Mouse (Mus musculus): ENCODE measurements at regions not wholly inside any gene's neighbourhood (a gene's known extent, or its start where the extent isn't known, plus 50 kb on each side); places are given as distances from the start of the nearest gene placed in this dataset.

GRCm38 (mm10) chr9:46516401-46517130 is 196.8 kb upstream of the 4931429L15Rik start:
- in situ Hi-C loops (cut with MboI, MseI), result no loop called here

DNA sequence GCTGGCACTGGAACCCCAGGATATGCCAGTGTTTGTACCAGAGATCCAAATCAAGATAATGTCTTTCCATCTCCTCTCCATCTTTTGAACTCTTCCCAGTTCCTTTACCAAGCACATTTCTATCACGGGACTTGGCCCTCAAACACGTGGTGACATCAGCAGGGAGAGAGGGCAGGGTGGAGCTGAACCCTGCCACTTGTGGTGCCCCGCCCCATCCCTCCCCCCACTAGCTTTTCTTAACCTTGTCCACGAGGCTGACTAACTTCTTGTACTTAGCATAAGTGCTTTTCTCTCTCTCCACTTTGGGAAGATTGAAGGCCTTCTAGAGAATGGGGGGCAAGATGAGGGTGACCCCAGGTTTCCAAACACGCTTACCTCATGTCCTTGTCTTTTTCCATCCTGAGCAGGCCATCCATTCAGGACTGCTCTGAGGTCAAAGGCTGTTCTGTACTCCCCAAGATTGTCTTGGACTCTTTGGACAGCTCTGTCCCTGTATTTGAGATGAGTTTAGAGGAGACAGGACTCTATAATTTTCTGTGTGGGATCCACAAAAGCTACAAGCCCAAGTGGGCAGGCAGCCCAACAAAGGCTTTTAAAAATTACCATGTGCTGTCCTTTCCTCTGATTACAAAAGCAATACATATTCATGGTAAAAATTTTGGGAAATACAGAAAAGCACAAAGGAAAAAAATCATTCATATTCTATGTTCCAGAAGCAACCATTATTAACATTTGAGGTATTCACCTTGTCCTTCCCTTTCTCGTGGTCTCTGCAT is 192.7 kb upstream of the 4931429L15Rik start:
- in situ Hi-C loops (cut with MboI, MseI), result no loop called here

GRCm38 (mm10) chr9:46511307-46511706 is 191.5 kb upstream of the 4931429L15Rik start:
- in situ Hi-C loops (cut with MboI, MseI), result no loop called here

GRCm38 (mm10) chr9:46509896-46510295 is 190.1 kb upstream of the 4931429L15Rik start:
- in situ Hi-C loops (cut with MboI, MseI), result no loop called here

DNA sequence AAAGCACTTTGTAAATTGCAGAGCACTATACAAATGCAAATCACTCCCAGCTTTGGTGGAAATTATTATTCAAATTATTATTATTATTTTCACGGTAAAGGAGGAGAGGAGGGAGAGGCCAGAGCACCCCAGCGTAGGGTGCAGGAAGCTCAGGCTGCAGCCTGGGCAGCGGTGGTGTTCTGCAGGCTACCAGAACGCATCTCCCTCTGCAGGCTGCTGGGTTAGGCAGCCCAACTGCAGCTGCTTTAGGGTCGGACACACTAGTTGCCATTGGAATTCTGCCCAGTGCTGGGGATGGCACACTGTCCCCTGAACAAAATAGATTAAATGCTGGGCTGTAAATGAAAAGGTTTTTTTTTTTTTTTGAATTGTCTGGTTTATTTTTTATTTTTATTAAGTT is 189.7 kb upstream of the 4931429L15Rik start:
- in situ Hi-C loops (cut with MboI, MseI), result no loop called here

DNA sequence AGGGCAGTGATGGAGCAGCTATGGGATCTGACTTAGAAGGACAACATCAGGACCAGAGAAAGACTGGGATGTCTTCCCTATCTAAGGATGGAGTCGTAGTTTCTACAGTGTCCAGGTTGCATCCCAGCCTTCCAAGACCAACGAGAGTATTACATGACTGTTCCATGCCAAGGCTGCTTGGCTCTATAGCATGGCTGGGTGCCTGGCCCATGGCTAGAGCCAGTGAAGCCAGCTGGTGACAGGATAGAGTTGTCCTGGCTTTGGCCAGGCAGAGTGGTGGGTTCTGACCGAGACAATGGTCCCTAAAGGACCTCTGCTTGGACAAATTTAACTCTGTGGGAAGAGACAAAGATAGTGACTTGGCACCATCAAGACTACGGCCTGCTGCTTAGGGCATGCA is 187.2 kb upstream of the 4931429L15Rik start:
- in situ Hi-C loops (cut with MboI, MseI), result no loop called here

- in situ Hi-C loops (cut with MboI, MseI), result no loop called here
These were observed 184.8 kb upstream of the 4931429L15Rik start for GRCm38 (mm10) chr9:46504536-46504935.

- in situ Hi-C loops (cut with MboI, MseI), result no loop called here
These were observed 184.3 kb upstream of the 4931429L15Rik start for GRCm38 (mm10) chr9:46504133-46504416.

GRCm38 (mm10) chr9:46503321-46504132 is 183.7 kb upstream of the 4931429L15Rik start:
- in situ Hi-C loops (cut with MboI, MseI), result no loop called here

- in situ Hi-C loops (cut with MboI, MseI), result no loop called here
These were observed 179.6 kb upstream of the 4931429L15Rik start for GRCm38 (mm10) chr9:46499426-46499825.

DNA sequence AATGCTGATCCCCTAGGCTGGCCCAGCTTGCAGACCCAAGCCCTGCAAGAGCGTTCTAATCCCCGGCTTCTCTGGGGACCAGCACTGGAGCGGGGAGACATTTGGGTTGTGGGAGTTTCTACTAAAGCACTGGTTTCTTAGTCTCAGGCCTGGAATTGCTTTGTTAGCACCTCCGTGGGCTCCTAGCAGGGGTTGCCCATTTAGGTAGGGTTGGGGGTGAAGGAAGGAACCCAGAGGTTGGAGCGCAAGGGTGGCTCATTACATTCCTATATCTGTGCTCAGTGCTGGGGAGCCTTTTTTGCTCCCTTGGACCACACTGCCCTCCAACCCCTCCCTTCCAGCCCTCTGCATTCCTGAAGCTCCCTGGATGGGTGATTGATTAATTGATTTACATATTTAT is 179.1 kb upstream of the 4931429L15Rik start:
- in situ Hi-C loops (cut with MboI, MseI), result no loop called here

- in situ Hi-C loops (cut with MboI, MseI), result no loop called here
These were observed 175.5 kb upstream of the 4931429L15Rik start for GRCm38 (mm10) chr9:46495276-46495675.

- in situ Hi-C loops (cut with MboI, MseI), result no loop called here
These were observed 163.2 kb upstream of the 4931429L15Rik start for GRCm38 (mm10) chr9:46482859-46483443.

GRCm38 (mm10) chr9:46482034-46482858 is 162.5 kb upstream of the 4931429L15Rik start:
- in situ Hi-C loops (cut with MboI, MseI), result no loop called here

DNA sequence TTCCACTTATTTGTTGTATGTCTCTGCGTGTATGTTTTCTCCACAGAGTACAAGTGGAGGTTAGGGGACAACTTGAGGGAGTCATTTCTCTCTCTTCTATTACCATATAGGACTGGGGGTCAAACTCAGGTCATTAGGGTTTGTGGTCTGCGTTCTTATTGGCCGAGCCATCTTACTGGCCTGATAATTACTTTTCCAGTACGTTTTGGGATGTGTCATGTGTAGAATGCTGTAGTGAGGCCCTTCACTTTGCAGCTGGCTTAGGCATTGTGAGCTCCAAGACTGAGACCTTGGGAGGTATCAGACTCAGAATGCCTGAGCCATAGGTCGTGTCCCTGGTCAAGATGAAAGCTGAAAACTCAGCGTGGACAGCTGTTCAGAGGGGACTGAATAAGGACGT is 161.7 kb upstream of the 4931429L15Rik start:
- in situ Hi-C loops (cut with MboI, MseI), result no loop called here

- in situ Hi-C loops (cut with MboI, MseI), result no loop called here
These were observed 160.4 kb upstream of the 4931429L15Rik start for GRCm38 (mm10) chr9:46480080-46480690.

- in situ Hi-C loops (cut with MboI, MseI), result no loop called here
These were observed 158.8 kb upstream of the 4931429L15Rik start for GRCm38 (mm10) chr9:46478611-46479010.

DNA sequence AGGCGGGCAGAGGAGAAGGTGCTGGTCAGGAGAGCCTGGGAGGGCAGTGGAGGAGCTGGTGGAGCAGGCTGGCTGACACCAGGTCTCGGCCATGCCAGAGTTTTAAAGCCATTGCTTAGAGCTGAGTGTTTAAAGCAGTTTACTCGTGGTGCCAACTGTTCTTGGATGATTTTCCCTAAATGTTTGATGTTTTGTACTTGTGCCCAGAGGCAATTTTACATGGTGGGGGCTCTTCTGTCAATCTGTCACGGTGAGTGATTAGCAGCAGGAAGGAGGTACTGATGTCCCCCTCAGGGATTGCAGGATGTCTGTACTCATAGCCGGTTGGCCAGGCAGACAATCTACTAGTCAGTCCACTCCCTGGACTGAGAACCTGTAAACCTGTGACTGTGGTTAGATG is 156.7 kb upstream of the 4931429L15Rik start:
- in situ Hi-C loops (cut with MboI, MseI), result no loop called here

DNA sequence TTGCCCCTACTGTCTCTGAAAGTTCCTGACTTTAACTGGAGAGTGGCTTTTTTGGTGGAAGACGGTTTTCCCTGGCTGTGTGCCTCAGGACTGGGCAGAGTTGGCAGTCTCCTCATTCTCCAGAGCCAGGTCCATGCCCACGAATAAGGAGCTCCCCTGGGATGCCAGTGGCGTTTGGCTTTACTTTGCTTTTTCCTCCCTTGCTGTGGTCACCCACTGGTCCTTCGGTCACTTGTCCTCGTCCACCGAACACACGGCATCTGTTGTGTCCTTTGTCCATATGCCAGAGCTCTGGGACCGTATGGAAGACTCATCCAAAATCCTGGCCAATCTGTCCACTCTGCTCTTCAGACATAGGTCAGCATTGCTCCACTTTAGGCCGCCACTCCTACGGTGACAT is 153.9 kb upstream of the 4931429L15Rik start:
- in situ Hi-C loops (cut with MboI, MseI), result no loop called here

DNA sequence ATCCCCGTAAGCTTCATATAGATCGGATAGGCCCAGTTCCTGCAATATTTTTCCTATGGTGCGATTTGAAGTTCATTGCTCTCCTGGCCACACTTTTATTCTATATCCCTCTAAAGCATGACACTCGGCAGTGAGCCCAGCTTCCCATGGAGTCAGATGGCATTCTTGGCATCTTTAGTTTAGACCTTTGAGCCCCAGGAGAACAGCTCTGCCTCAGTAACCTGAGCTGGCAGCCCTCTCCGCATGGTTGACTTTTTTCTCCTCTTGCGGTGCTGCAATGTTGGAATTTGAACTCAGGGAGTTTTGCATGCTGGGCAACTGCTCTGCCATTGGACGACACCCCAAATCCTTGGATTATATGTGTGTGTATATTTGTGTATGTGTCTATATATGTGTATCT is 149.7 kb upstream of the 4931429L15Rik start:
- in situ Hi-C loops (cut with MboI, MseI), result no loop called here

GRCm38 (mm10) chr9:46468306-46468705 is 148.5 kb upstream of the 4931429L15Rik start:
- in situ Hi-C loops (cut with MboI, MseI), result no loop called here
